7 mouse cellular contexts compared by ENCODE assay signal in genomic region chr1:192745240-192746101, GRCm38 (mm10). TPM values are rescaled to one million over a fixed set of nuclear protein-coding genes. Genes with fewer than 3 reads are reported as not detected.
DNase-seq lines count a peak whose midpoint lies in the region; ATAC-seq and TF ChIP-seq lines count a peak whose summit lies in the region.

No protein-coding gene starts in this region.

- no peak overlapping the region for H3K27ac ChIP-seq in left cerebral cortex, adult 2 months
- peak overlapping the region; percentile 42 for H3K27ac ChIP-seq in bone marrow macrophage, adult 2 months (ENCODE audit: insufficient read depth, low read depth, low read length)

- no peak overlapping the region for H3K4me3 ChIP-seq in left cerebral cortex, adult 2 months
- no peak overlapping the region for H3K4me3 ChIP-seq in bone marrow macrophage, adult 2 months (ENCODE audit: insufficient read depth, low read length)

- no peak for DNase-seq in left cerebral cortex, adult 2 months (ENCODE audit: extremely low spot score in 1 of 2, low spot score in 2 of 2)
- no peak for DNase-seq in left cerebral cortex, adult 18-20 months (ENCODE audit: low spot score in 2 of 2)
- DNase-seq in MEL-GATA-1-ER (ENCODE audit: extremely low read depth, low read depth): peak; percentile 99
- peak; percentile 61 for DNase-seq in lung, postnatal 10 days
- peak; percentile 91 for DNase-seq in splenic B cell, adult 2 months (ENCODE audit: low read depth, low spot score)

- no peaks in the 10 kb centered on the region for H3K27me3 ChIP-seq in splenic B cell, adult 2 months (ENCODE audit: control insufficient read depth, insufficient read depth, low read length, poor library complexity, severe bottlenecking)

- H3K4me1 ChIP-seq in bone marrow macrophage, adult 2 months (ENCODE audit: control insufficient read depth, insufficient read depth, low read length): peaks cover 45% of the 10 kb centered on the region

- TF ChIP-seq POLR2A in bone marrow macrophage, adult 2 months (IDR thresholded peaks at IDR 0.05; ENCODE audit: borderline replicate concordance, low read depth, low read length): no peak

- ATAC-seq in inflammation-experienced regulatory T-cells, adult 6 months: peak; percentile 66

- intact Hi-C loops in left cerebral cortex, adult 2 months (cut with DNase I): no loop called here

- H3K36me3 ChIP-seq in splenic B cell, adult 2 months (ENCODE audit: control insufficient read depth, insufficient read depth, low read length, poor library complexity, severe bottlenecking): no peaks in the 10 kb centered on the region

- TF ChIP-seq CTCF in left cerebral cortex, adult 2 months (IDR thresholded peaks at IDR 0.05): peak; percentile 72
- TF ChIP-seq CTCF in bone marrow macrophage, adult 2 months (IDR thresholded peaks at IDR 0.05; ENCODE audit: low read depth, low read length): peak; percentile 93

RNA-seq across cellular contexts. Expression of gene Hhat, which starts 25.6 kb away (rescaled TPM):
- 1 to 10 TPM in 1 of 2 experiments, under 1 TPM in 1; 0.81 to 1.3 TPM for total RNA-seq in left cerebral cortex, adult 2 months (2021)
- total RNA-seq in left cerebral cortex, adult 18-20 months (2021): 1 to 10 TPM; 1.3 to 1.7 TPM
- 0.39 and 0.92 TPM in 2 replicates for polyA plus RNA-seq in bone marrow macrophage, adult 2 months (2012; ENCODE audit: insufficient read depth, insufficient read length, missing spikeins)
- polyA plus RNA-seq in inflammation-experienced regulatory T-cells, adult 6 months (2017; shearing (Covaris generic)): 1 to 10 TPM in 2 of 3 experiments, under 1 TPM in 1; 0.84 to 2.9 (median 2.8) TPM

Comparison
In these comparisons a context has a peak if more than half of its experiments do, and no peak if none do; other contexts are left out.
1. DNase-seq: peak in MEL-GATA-1-ER (single experiment), lung, postnatal 10 days (single experiment) and splenic B cell, adult 2 months (single experiment); none in left cerebral cortex, adult 2 months (0 of 2) and left cerebral cortex, adult 18-20 months (0 of 2).